24 mouse cellular contexts compared by ENCODE assay signal in genomic region chr2:179297057-179297456, GRCm38 (mm10).
DNase-seq lines count a peak whose midpoint lies in the region; ATAC-seq lines count a peak whose summit lies in the region.
"Had no signal": no experiment of that assay in that cellular context is flagged by ENCODE, and none has a peak within 500 bp of the region (broad histone marks: within the 10 kb centered on the region; RNA-seq: fewer than 3 reads in every experiment).

No protein-coding gene starts in this region.

- 30% methylated on average over 9 of the region's 9 CpGs for WGBS in hindbrain, embryonic 13.5 days
- WGBS in hindbrain, embryonic 10.5 days, result 60% methylated on average over 9 of the region's 9 CpGs
- WGBS in forebrain, embryonic 13.5 days, result 6% methylated on average over 9 of the region's 9 CpGs
- 24% methylated on average over 9 of the region's 9 CpGs for WGBS in midbrain, embryonic 12.5 days

- no peak for DNase-seq in hindbrain, embryonic 10.5 days (ENCODE audit: low spot score)
- peak; percentile 80 for DNase-seq in retina, postnatal 1 day
- no peak for DNase-seq in right cerebral cortex, adult 18-20 months
- no peak for DNase-seq in frontal cortex, adult 2 months (ENCODE audit: extremely low spot score in 1 of 2, low spot score in 1 of 2)
- no peak for DNase-seq in B cell, adult 2 months
- DNase-seq: adrenal gland, adult 2 months; cerebellum, postnatal 10 days; gastrocnemius, adult 2 months; heart, adult 18-20 months; kidney, adult 2 months; kidney, postnatal 36 days; layer of hippocampus, adult 9-11 months; right cerebral cortex, postnatal 14 days; thymus, postnatal 25 days had no signal

- H3K27ac ChIP-seq in hindbrain, embryonic 13.5 days, result peak overlapping the region; percentile 30; the same call in 1 of the 2 replicates
- no peak overlapping the region for H3K27ac ChIP-seq in hindbrain, embryonic 10.5 days
- H3K27ac ChIP-seq in forebrain, embryonic 13.5 days, result peak overlapping the region; percentile 70
- peak overlapping the region; percentile 75 for H3K27ac ChIP-seq in midbrain, embryonic 12.5 days (replicated peaks)
- H3K27ac ChIP-seq: embryonic facial prominence, embryonic 13.5 days; gastrocnemius, adult 2 months; hindbrain, embryonic 15.5 days; limb, embryonic 13.5 days; liver, embryonic 14.5 days; stomach, postnatal 0 days had no signal

- no peak overlapping the region for H3K9ac ChIP-seq in hindbrain, embryonic 13.5 days
- H3K9ac ChIP-seq in forebrain, embryonic 13.5 days, result no peak overlapping the region
- H3K9ac ChIP-seq in midbrain, embryonic 12.5 days (replicated peaks), result no peak overlapping the region
- H3K9ac ChIP-seq: embryonic facial prominence, embryonic 13.5 days; hindbrain, embryonic 15.5 days; limb, embryonic 13.5 days; liver, embryonic 14.5 days had no signal

- no peaks in the 10 kb centered on the region for H3K36me3 ChIP-seq in hindbrain, embryonic 13.5 days
- H3K36me3 ChIP-seq in hindbrain, embryonic 10.5 days, result no peaks in the 10 kb centered on the region
- H3K36me3 ChIP-seq in forebrain, embryonic 13.5 days (ENCODE audit: poor library complexity, severe bottlenecking), result no peaks in the 10 kb centered on the region
- H3K36me3 ChIP-seq in midbrain, embryonic 12.5 days, result no peaks in the 10 kb centered on the region
- H3K36me3 ChIP-seq: embryonic facial prominence, embryonic 13.5 days; hindbrain, embryonic 15.5 days; limb, embryonic 13.5 days had no signal

- H3K4me3 ChIP-seq in hindbrain, embryonic 13.5 days, result no peak overlapping the region
- no peak overlapping the region for H3K4me3 ChIP-seq in hindbrain, embryonic 10.5 days
- H3K4me3 ChIP-seq in forebrain, embryonic 13.5 days, result no peak overlapping the region
- H3K4me3 ChIP-seq in midbrain, embryonic 12.5 days, result no peak overlapping the region
- H3K4me3 ChIP-seq: embryonic facial prominence, embryonic 13.5 days; gastrocnemius, adult 2 months; hindbrain, embryonic 15.5 days; limb, embryonic 13.5 days; myocyte had no signal

- no peaks in the 10 kb centered on the region for H3K9me3 ChIP-seq in hindbrain, embryonic 13.5 days
- H3K9me3 ChIP-seq in hindbrain, embryonic 10.5 days, result no peaks in the 10 kb centered on the region
- H3K9me3 ChIP-seq in forebrain, embryonic 13.5 days (replicated peaks), result no peaks in the 10 kb centered on the region
- H3K9me3 ChIP-seq in midbrain, embryonic 12.5 days, result no peaks in the 10 kb centered on the region
- H3K9me3 ChIP-seq: embryonic facial prominence, embryonic 13.5 days; hindbrain, embryonic 15.5 days; limb, embryonic 13.5 days had no signal

- peaks cover 32% of the 10 kb centered on the region for H3K4me1 ChIP-seq in hindbrain, embryonic 13.5 days (replicated peaks)
- H3K4me1 ChIP-seq in hindbrain, embryonic 10.5 days (replicated peaks), result peaks cover 33% of the 10 kb centered on the region
- H3K4me1 ChIP-seq in forebrain, embryonic 13.5 days, result peaks cover 34% of the 10 kb centered on the region
- peaks cover 40% of the 10 kb centered on the region for H3K4me1 ChIP-seq in midbrain, embryonic 12.5 days
- H3K4me1 ChIP-seq: embryonic facial prominence, embryonic 13.5 days; limb, embryonic 13.5 days had no signal

- no peak overlapping the region for H3K4me2 ChIP-seq in hindbrain, embryonic 13.5 days
- H3K4me2 ChIP-seq in forebrain, embryonic 13.5 days, result peak overlapping the region; percentile 18; the same call in 1 of the 2 replicates
- peak overlapping the region; percentile 23; the same call in 1 of the 2 replicates for H3K4me2 ChIP-seq in midbrain, embryonic 12.5 days (replicated peaks)
- H3K4me2 ChIP-seq: embryonic facial prominence, embryonic 13.5 days; hindbrain, embryonic 15.5 days; limb, embryonic 13.5 days had no signal

- no peaks in the 10 kb centered on the region; the same call in 1 of the 2 replicates for H3K27me3 ChIP-seq in hindbrain, embryonic 13.5 days
- no peaks in the 10 kb centered on the region; the same call in 1 of the 2 replicates for H3K27me3 ChIP-seq in hindbrain, embryonic 10.5 days (ENCODE audit: insufficient read depth, poor library complexity, severe bottlenecking)
- H3K27me3 ChIP-seq in forebrain, embryonic 13.5 days, result no peaks in the 10 kb centered on the region
- peaks cover 11% of the 10 kb centered on the region; the same call in 1 of the 2 replicates for H3K27me3 ChIP-seq in midbrain, embryonic 12.5 days
- H3K27me3 ChIP-seq: CH12.LX; embryonic facial prominence, embryonic 13.5 days; hindbrain, embryonic 15.5 days; limb, embryonic 13.5 days had no signal

- ATAC-seq in hindbrain, embryonic 13.5 days (ENCODE audit: low FRiP score), result no peak
- peak; percentile 70 for ATAC-seq in forebrain, embryonic 13.5 days
- ATAC-seq in midbrain, embryonic 12.5 days (ENCODE audit: low FRiP score, low read depth), result peak; percentile 85
